Mouse (Mus musculus): ENCODE data around the gene Adpgk.
"Not testable (repeated sequence)": the region's sequence is repeated elsewhere in the genome, so short reads cannot be mapped to it uniquely, and the experiment has no call there.

Adpgk gene

GRCm38 (mm10) chr9:59289529-59290115, 1.7 kb upstream of the Adpgk start:
- no peak for DNase-seq (ENCODE audit: low read depth, low spot score)

DNA sequence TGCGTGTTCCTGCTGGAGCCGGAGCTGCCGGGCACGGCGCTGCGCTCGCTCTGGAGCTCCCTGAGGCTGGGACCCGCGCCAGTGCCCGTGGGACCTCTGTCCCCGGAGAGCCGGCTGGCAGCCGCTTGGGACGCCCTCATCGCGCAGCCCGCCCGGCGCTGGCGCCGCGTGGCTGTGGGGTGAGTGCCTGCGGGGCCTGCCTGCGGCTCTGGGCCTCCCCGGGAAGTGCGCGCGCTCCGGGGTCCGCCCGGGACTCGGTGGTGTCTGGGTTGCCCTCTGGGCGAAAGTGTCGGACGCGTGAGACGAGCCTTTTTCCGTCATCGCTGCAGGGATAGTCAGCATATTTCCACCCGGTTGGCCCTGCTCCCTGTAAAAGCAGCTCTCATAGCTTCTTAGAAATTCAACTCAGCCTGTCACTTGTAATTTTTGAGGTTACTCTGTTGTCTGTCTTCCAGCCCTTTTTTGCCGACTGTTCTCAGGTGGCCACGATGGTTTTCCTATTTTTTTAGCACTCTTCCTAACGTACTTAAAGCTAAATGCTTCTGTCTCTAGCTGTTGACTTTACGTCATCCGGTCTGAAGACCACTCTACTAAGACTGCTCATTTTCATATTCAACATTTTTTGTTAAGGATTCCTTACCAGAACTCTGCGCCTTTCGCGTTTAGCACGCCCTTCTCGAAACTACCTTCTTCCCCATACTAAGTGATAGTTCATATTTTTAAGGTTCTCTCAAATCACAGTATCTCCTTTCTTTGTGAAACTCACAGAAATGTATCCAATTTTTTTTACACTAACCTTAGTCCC, 532 bp downstream of the Adpgk start:
- no peak for DNase-seq (ENCODE audit: low read depth, low spot score)

DNA sequence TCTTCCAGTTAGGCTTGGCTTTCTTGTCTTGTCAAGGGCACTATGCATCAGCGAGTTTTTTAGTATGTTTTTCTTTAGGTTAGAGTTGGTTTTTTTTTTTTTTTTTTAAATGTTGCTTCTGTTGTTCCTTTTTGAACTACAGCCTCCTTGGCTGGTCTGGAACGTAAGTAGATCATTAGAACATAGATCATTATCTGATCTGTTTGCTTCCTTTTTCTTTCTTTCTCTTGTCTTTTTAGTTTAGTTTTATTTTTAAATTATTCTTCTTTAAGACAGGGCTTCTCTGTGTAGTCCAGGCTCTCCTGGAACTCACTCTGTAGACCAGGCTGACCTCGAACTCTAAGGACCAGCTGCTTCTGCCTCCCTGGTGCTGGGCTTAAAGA, 1.1 kb downstream of the Adpgk start:
- no peak for DNase-seq (ENCODE audit: low read depth, low spot score)

GRCm38 (mm10) chr9:59296419-59296818, 5.1 kb downstream of the Adpgk start:
- DNase-seq (ENCODE audit: low read depth, low spot score), result no peak

GRCm38 (mm10) chr9:59307890-59308289, 16.5 kb downstream of the Adpgk start:
- no peak for DNase-seq (ENCODE audit: low read depth, low spot score)

- DNase-seq (ENCODE audit: low read depth, low spot score), result peak; percentile 52
Measured at GRCm38 (mm10) chr9:59310582-59311283, 19.4 kb downstream of the Adpgk start.

DNA sequence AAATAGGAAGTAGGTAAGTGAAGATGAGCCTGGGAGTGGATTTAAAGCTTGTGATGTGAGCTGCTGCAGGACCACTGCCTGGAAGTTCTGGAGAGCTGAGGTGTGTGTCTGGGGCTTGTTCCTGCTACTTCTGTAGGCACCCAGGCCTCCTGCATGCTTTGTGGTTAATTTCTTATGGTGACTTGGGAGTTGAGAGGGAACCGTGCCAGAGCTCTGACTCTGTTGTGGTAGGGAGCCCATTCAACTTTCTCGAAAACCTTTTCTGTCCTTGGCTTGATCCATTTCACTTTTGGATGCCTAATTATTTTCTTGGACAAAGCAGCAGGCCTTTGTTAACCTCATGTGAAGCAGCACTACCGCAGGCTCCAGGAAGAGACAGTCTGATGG, 19.9 kb downstream of the Adpgk start:
- no peak for DNase-seq (ENCODE audit: low read depth, low spot score)

DNA sequence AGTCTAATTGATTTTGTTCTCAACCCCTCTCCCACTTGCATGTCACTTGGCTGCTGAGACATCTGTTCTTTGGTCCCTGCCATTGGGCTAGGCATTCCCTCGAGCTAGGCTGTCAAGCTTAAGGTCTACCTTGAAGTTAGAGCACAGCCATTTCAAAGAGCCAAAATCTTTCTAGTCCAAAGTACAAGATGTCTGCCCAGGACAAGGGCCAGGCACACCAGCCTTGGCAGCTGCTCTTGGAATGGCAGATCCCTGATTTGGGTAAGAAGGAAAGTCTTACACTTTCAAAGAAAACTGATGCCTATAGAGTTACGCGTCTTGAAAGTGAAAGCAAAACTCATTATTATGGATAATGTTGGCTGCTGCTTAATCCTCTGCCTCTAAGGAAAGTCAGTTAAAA, 24.8 kb downstream of the Adpgk start:
- no peak for DNase-seq (ENCODE audit: low read depth, low spot score)

- no peak for DNase-seq (ENCODE audit: low read depth, low spot score)
Measured at GRCm38 (mm10) chr9:59324351-59324750, 33.0 kb downstream of the Adpgk start.

DNA sequence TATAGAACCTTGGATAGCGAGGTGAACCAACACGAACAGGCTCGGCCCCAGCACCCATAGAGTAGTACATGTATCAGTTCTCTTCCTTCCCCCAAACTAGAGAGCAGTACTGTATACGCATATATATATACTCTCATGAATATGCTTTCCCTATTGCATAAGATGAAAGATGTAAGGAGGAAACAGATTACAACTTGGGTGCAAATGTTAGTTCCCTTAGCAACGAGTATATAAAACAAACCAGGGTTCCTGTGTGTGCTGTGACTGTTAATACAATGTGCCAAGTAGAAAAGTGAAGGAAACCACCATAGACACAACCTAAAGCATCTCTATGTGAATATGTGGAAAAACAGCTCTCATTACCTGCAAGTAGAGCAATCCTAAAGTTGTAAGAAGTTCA, 38.7 kb downstream of the Adpgk start:
- DNase-seq (ENCODE audit: low read depth, low spot score), result no peak

GRCm38 (mm10) chr9:59336539-59336938, 45.2 kb downstream of the Adpgk start:
- DNase-seq (ENCODE audit: low read depth, low spot score), result no peak

- DNase-seq (ENCODE audit: low read depth, low spot score), result peak; percentile 70
Measured at GRCm38 (mm10) chr9:59337889-59338288, 46.5 kb downstream of the Adpgk start.

- DNase-seq (ENCODE audit: low read depth, low spot score), result no peak
Measured at GRCm38 (mm10) chr9:59338411-59338810, 47.1 kb downstream of the Adpgk start.

- no peak for DNase-seq (ENCODE audit: low read depth, low spot score)
Measured at GRCm38 (mm10) chr9:59339107-59339506, 47.7 kb downstream of the Adpgk start.

DNA sequence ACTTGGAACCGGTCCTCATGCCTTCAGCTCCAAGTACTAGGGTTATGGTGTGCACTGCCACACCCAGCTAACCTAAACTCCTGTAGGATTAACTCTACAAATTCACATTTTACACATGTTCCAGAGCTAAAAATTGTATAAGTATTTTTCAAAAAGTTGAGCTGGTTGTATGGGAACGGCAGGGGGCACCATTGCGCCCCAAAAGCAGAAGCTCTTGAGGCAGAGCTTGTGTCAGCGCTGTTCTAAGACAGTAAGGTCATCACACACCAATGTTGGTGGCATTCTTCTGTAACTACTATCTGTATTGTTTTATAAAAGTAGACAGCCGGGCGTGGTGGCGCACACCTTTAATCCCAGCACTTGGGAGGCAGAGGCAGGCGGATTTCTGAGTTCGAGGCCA, 48.6 kb downstream of the Adpgk start:
- peak; percentile 50 for DNase-seq (ENCODE audit: low read depth, low spot score)

DNA sequence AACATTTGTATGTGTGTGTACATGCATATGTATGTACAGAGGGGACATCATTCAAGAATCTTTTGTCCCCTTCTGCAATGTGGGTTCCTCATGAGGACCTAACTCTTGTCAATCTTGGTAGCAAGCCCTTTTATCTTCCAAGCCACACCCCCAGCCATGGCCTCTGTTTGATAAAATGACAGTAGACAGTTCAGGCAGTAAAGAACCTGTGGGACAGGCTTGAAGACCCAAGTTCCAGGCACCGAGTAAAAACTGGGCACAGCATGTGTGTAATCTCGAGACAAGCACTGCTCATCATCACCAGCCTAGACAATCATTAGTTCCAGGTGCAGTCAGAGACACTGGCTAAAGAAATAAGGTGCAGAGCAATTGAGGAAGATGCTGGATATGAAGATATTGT, 54.8 kb downstream of the Adpgk start:
- no peak for DNase-seq (ENCODE audit: low read depth, low spot score)

DNA sequence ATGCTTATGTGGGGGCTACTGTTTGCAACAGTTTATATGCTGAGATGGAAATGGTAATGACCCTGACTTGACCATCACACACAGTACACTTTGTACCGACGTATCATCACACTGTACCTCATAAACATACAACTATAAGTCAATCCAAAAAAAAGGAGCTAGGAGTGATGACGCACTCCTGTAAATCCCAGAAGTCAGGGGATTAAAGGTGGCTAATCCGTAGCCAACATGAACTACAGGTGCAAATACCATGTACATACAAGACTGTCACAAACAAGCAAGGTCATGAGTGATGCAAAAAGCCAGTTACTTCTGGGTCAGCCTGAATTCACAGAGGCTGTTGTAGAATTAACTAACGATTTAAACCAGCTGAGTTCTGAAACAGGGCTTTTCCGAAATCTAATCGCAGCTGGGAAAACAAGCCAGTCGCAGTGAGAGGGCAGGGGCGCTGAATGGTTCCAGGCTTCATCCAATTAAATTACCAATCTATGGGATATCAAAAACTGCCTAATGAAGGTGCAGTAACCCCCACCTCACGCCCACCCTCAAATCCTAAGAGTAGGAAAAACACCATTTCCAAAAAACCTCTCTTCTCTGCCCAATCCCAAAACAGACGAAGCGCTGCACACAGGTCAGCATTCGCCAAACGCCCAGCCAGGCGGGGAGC, 61.4 kb downstream of the Adpgk start:
- peak; percentile 23 for DNase-seq (ENCODE audit: low read depth, low spot score)

DNA sequence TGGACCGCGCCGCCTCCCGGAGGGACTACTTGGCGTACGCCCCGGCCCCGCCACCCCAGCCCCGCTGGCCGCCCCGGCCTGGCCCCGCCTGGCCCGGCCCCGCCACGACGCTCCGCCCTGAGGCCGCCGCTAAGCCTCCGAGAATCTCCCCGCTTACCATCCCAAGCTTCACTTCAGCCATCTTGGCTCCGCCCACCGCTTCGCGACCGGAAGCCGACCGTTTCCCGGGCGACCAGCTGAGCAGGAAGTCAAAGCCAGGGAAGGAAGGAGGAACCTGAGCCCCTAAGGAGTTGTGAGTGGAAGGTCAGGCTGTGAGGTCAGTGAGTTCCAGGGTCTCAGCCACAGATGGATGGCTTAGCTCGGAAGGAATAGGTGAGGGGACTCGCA, 61.9 kb downstream of the Adpgk start, which contains the start of gene Bbs4:
TSS of gene Bbs4 (minus strand) at position 256 of the 387 bp plus-strand sequence.
- DNase-seq (ENCODE audit: low read depth, low spot score), result peak; percentile 96

DNA sequence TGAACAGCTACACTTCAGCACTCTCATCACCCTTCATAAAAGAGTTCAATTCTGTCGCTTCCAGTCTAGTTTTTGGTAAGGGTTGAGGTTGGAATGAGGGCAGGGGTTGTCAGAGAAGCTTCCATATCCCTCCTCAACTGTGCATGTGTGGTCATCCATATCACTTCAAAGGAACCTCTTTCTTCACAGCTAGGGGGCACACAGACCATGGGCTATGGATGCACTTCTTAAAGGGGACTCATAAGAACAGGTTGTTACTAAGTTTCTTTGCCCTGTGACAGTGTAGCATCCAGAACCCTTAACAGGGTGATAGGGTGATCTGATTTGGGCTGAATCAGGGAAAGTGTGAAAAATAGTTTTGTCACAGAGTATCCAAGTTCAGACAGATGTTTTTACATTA, 66.7 kb downstream of the Adpgk start:
- DNase-seq (ENCODE audit: low read depth, low spot score), result not testable (repeated sequence)

DNA sequence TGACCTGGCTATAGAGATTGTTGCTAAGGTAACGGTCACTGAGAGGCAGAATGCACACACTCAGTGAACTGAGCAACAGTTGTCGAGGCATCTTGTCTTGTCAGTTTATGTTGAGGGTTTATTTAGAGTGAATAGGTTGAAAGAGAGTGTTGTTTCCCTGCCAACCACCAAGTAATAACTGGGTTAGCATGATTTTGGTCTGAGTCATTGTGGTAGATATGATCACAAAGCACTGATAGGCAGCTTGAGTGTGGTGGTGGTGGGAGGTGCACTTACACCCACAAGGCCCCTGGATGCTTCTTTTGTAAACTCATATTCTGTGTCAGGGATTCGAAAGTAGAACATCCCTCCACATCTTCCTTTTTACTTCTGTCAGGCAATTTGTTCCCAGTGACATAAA, 69.1 kb downstream of the Adpgk start:
- not testable (repeated sequence) for DNase-seq (ENCODE audit: low read depth, low spot score)

- DNase-seq (ENCODE audit: low read depth, low spot score), result no peak
Measured at GRCm38 (mm10) chr9:59369220-59369619, 77.9 kb downstream of the Adpgk start.

GRCm38 (mm10) chr9:59369646-59370045, 78.3 kb downstream of the Adpgk start:
- DNase-seq (ENCODE audit: low read depth, low spot score), result no peak
